Mouse (Mus musculus) CH12.LX (cell line): Measurements from ENCODE around the gene Atp2b4.

Experiments used
- CTCF ChIP-seq, 2 experiments: IDR thresholded peaks in 1 of 2; conservative IDR thresholded peaks in 1 of 2; 2 replicates each; pipeline ENCODE4 v1.5.1; 2011 to 2012; ENCODE audit warnings: low read depth in 2 of 2, low read length in 2 of 2, improper control_type of control experiment in 1 of 2, inconsistent platforms in 1 of 2, mild to moderate bottlenecking in 1 of 2, moderate library complexity in 1 of 2
- EP300 ChIP-seq: IDR thresholded peaks from 2 replicates; pipeline ENCODE4 v1.6.1; 2011; ENCODE audit warnings: low read length, improper control_type of control experiment
- POLR2A ChIP-seq: IDR thresholded peaks from 2 replicates; pipeline ENCODE4 v1.6.1; 2011; ENCODE audit warnings: low read depth, mild to moderate bottlenecking, improper control_type of control experiment, low read length
- SIN3A ChIP-seq: IDR thresholded peaks from 2 replicates; pipeline ENCODE4 v1.6.1; 2012; ENCODE audit warnings: low read length, improper control_type of control experiment, inconsistent platforms
- UBTF ChIP-seq: IDR thresholded peaks from 2 replicates; pipeline ENCODE4 v1.6.1; 2012; ENCODE audit warnings: low read depth, mild to moderate bottlenecking, inconsistent platforms, low read length, improper control_type of control experiment, moderate library complexity
- ZNF384 ChIP-seq: IDR thresholded peaks from 2 replicates; pipeline ENCODE4 v1.6.1; 2012; ENCODE audit warnings: low read depth, low read length, improper control_type of control experiment, inconsistent platforms

- no peak for TF ChIP-seq ZNF384
- TF ChIP-seq SIN3A: no peak
- no peak for TF ChIP-seq POLR2A
- TF ChIP-seq UBTF: no peak
- no peak for TF ChIP-seq EP300
- no peak for TF ChIP-seq CTCF (conservative IDR thresholded peaks at IDR 0.05 in 1 of 2, IDR thresholded peaks at IDR 0.05 in 1 of 2; ENCODE audit: low read depth in 2 of 2, low read length in 2 of 2)
Measured at GRCm38 (mm10) chr1:133825543-133825942, 24.7 kb upstream of the Atp2b4 start.
